Mouse (Mus musculus): Measurements from ENCODE around the gene Slc22a13. TPM values are rescaled to one million over a fixed set of nuclear protein-coding genes. Genes with fewer than 3 reads are reported as not detected.
A peak's percentile ranks its signal among the peaks of the same experiment; 100 is the strongest.

The Slc22a13 gene
- polyA plus RNA-seq, 1 experiment from 2014 or later, result not detected

- WGBS, result 84% methylated on average over 11 of the region's 11 CpGs
- no peak overlapping the region for H3K4me3 ChIP-seq (ENCODE audit: low read length)
- no peak for ATAC-seq (ENCODE audit: low read depth)
- H3K9me3 ChIP-seq (ENCODE audit: control insufficient read depth, low read length), result no peaks in the 10 kb centered on the region
- no peak overlapping the region for H3K9ac ChIP-seq (ENCODE audit: low read length)
- no peaks in the 10 kb centered on the region for H3K27me3 ChIP-seq (ENCODE audit: control insufficient read depth, insufficient read depth, low read depth, low read length)
- no peaks in the 10 kb centered on the region for H3K36me3 ChIP-seq (ENCODE audit: control insufficient read depth, insufficient read depth, low read length)
- H3K4me1 ChIP-seq (replicated peaks; ENCODE audit: control insufficient read depth, insufficient read depth, low read length), result peaks cover 5% of the 10 kb centered on the region
- H3K27ac ChIP-seq (ENCODE audit: low read length), result no peak overlapping the region
- no peak overlapping the region for H3K4me2 ChIP-seq (ENCODE audit: low read depth, low read length)
These were observed 29.6 kb downstream of the Slc22a13 start for GRCm38 (mm10) chr9:119179292-119179691.

- 81% methylated on average over 2 of the region's 2 CpGs for WGBS
- Histone ChIP-seq H3K27me3 (ENCODE audit: control insufficient read depth, insufficient read depth, low read depth, low read length) (no peaks in the 10 kb centered on the region), H3K9ac (ENCODE audit: low read length) (no peak overlapping the region), H3K27ac (ENCODE audit: low read length) (no peak overlapping the region), H3K36me3 (ENCODE audit: control insufficient read depth, insufficient read depth, low read length) (no peaks in the 10 kb centered on the region), H3K4me2 (ENCODE audit: low read depth, low read length) (no peak overlapping the region), H3K4me1 (replicated peaks; ENCODE audit: control insufficient read depth, insufficient read depth, low read length) (no peaks in the 10 kb centered on the region), H3K9me3 (ENCODE audit: control insufficient read depth, low read length) (no peaks in the 10 kb centered on the region), H3K4me3 (ENCODE audit: low read length) (no peak overlapping the region)
- no peak for ATAC-seq (ENCODE audit: low read depth)
These were observed 41.3 kb downstream of the Slc22a13 start for GRCm38 (mm10) chr9:119167608-119168007.

- 87% methylated on average over 6 of the region's 6 CpGs for WGBS
- no peaks in the 10 kb centered on the region for H3K36me3 ChIP-seq (ENCODE audit: control insufficient read depth, insufficient read depth, low read length)
- H3K9ac ChIP-seq (ENCODE audit: low read length), result no peak overlapping the region
- no peaks in the 10 kb centered on the region for H3K27me3 ChIP-seq (ENCODE audit: control insufficient read depth, insufficient read depth, low read depth, low read length)
- H3K4me1 ChIP-seq (replicated peaks; ENCODE audit: control insufficient read depth, insufficient read depth, low read length), result no peaks in the 10 kb centered on the region
- no peaks in the 10 kb centered on the region for H3K9me3 ChIP-seq (ENCODE audit: control insufficient read depth, low read length)
- no peak overlapping the region for H3K4me2 ChIP-seq (ENCODE audit: low read depth, low read length)
- no peak for ATAC-seq (ENCODE audit: low read depth)
- H3K27ac ChIP-seq (ENCODE audit: low read length), result no peak overlapping the region
- H3K4me3 ChIP-seq (ENCODE audit: low read length), result no peak overlapping the region
These were observed 43.4 kb downstream of the Slc22a13 start for GRCm38 (mm10) chr9:119165548-119165947.

GRCm38 (mm10) chr9:119164743-119165142, 44.2 kb downstream of the Slc22a13 start:
- 79% methylated on average over 7 of the region's 7 CpGs for WGBS
- no peak overlapping the region for H3K27ac ChIP-seq (ENCODE audit: low read length)
- no peaks in the 10 kb centered on the region for H3K36me3 ChIP-seq (ENCODE audit: control insufficient read depth, insufficient read depth, low read length)
- no peak overlapping the region for H3K9ac ChIP-seq (ENCODE audit: low read length)
- no peaks in the 10 kb centered on the region for H3K9me3 ChIP-seq (ENCODE audit: control insufficient read depth, low read length)
- H3K4me2 ChIP-seq (ENCODE audit: low read depth, low read length), result no peak overlapping the region
- no peaks in the 10 kb centered on the region for H3K27me3 ChIP-seq (ENCODE audit: control insufficient read depth, insufficient read depth, low read depth, low read length)
- no peaks in the 10 kb centered on the region for H3K4me1 ChIP-seq (replicated peaks; ENCODE audit: control insufficient read depth, insufficient read depth, low read length)
- no peak for ATAC-seq (ENCODE audit: low read depth)
- no peak overlapping the region for H3K4me3 ChIP-seq (ENCODE audit: low read length)

GRCm38 (mm10) chr9:119160689-119161088, 48.2 kb downstream of the Slc22a13 start:
- Histone ChIP-seq H3K4me3 (ENCODE audit: low read length) (no peak overlapping the region), H3K4me2 (ENCODE audit: low read depth, low read length) (no peak overlapping the region), H3K27me3 (ENCODE audit: control insufficient read depth, insufficient read depth, low read depth, low read length) (peaks cover 12% of the 10 kb centered on the region), H3K9me3 (ENCODE audit: control insufficient read depth, low read length) (no peaks in the 10 kb centered on the region), H3K27ac (ENCODE audit: low read length) (no peak overlapping the region), H3K36me3 (ENCODE audit: control insufficient read depth, insufficient read depth, low read length) (no peaks in the 10 kb centered on the region), H3K9ac (ENCODE audit: low read length) (no peak overlapping the region), H3K4me1 (replicated peaks; ENCODE audit: control insufficient read depth, insufficient read depth, low read length) (no peaks in the 10 kb centered on the region)
- ATAC-seq (ENCODE audit: low read depth), result no peak
- 82% methylated on average over 3 of the region's 3 CpGs for WGBS

- Histone ChIP-seq H3K27ac (ENCODE audit: low read length) (no peak within 1 kb of the TSS), H3K9ac (ENCODE audit: low read length) (no peak within 1 kb of the TSS), H3K4me3 (ENCODE audit: low read length) (no peak within 1 kb of the TSS), H3K36me3 (ENCODE audit: control insufficient read depth, insufficient read depth, low read length) (no peaks in the 10 kb centered on the region), H3K4me2 (ENCODE audit: low read depth, low read length) (no peak within 1 kb of the TSS), H3K27me3 (ENCODE audit: control insufficient read depth, insufficient read depth, low read depth, low read length) (peaks cover 14% of the 10 kb centered on the region), H3K4me1 (replicated peaks; ENCODE audit: control insufficient read depth, insufficient read depth, low read length) (no peaks in the 10 kb centered on the region), H3K9me3 (ENCODE audit: control insufficient read depth, low read length) (no peaks in the 10 kb centered on the region)
- no peak for ATAC-seq (ENCODE audit: low read depth)
- 32% methylated on average over 4 of the region's 4 CpGs for WGBS
These were observed 50.0 kb downstream of the Slc22a13 start, which contains the start of gene Gm47289 for GRCm38 (mm10) chr9:119158861-119159260. TSS of gene Gm47289 (plus strand) at chr9:119159161.

- peaks cover 14% of the 10 kb centered on the region for H3K27me3 ChIP-seq (ENCODE audit: control insufficient read depth, insufficient read depth, low read depth, low read length)
- peak within 1 kb of the TSS; percentile 54 for H3K9ac ChIP-seq (ENCODE audit: low read length)
- 2% methylated on average over 54 of the region's 65 CpGs for WGBS
- H3K4me1 ChIP-seq (replicated peaks; ENCODE audit: control insufficient read depth, insufficient read depth, low read length), result no peaks in the 10 kb centered on the region
- ATAC-seq (ENCODE audit: low read depth), result peak; percentile 83
- no peaks in the 10 kb centered on the region for H3K36me3 ChIP-seq (ENCODE audit: control insufficient read depth, insufficient read depth, low read length)
- no peak within 1 kb of the TSS for H3K27ac ChIP-seq (ENCODE audit: low read length)
- no peaks in the 10 kb centered on the region for H3K9me3 ChIP-seq (ENCODE audit: control insufficient read depth, low read length)
- H3K4me3 ChIP-seq (ENCODE audit: low read length), result peak within 1 kb of the TSS; percentile 51
- H3K4me2 ChIP-seq (ENCODE audit: low read depth, low read length), result peak within 1 kb of the TSS; percentile 73
These were observed 52.4 kb downstream of the Slc22a13 start, which contains the start of gene Acaa1b for GRCm38 (mm10) chr9:119156278-119157201. TSS of gene Acaa1b (minus strand) at chr9:119157093.

- H3K4me3 ChIP-seq (ENCODE audit: low read length), result no peak overlapping the region
- H3K4me2 ChIP-seq (ENCODE audit: low read depth, low read length), result no peak overlapping the region
- 0 out of 2 replicates have a peak, but pooled peaks have one; percentile 13 for ATAC-seq (ENCODE audit: low read depth)
- no peak overlapping the region for H3K9ac ChIP-seq (ENCODE audit: low read length)
- H3K27me3 ChIP-seq (ENCODE audit: control insufficient read depth, insufficient read depth, low read depth, low read length), result peaks cover 14% of the 10 kb centered on the region
- H3K36me3 ChIP-seq (ENCODE audit: control insufficient read depth, insufficient read depth, low read length), result no peaks in the 10 kb centered on the region
- no peaks in the 10 kb centered on the region for H3K9me3 ChIP-seq (ENCODE audit: control insufficient read depth, low read length)
- WGBS, result 51% methylated on average over 7 of the region's 7 CpGs
- no peak overlapping the region for H3K27ac ChIP-seq (ENCODE audit: low read length)
- H3K4me1 ChIP-seq (replicated peaks; ENCODE audit: control insufficient read depth, insufficient read depth, low read length), result no peaks in the 10 kb centered on the region
These were observed 53.1 kb downstream of the Slc22a13 start for GRCm38 (mm10) chr9:119155826-119156225.

GRCm38 (mm10) chr9:119155416-119155815, 53.5 kb downstream of the Slc22a13 start:
- H3K9ac ChIP-seq (ENCODE audit: low read length), result no peak overlapping the region
- 74% methylated on average over 8 of the region's 8 CpGs for WGBS
- no peak overlapping the region for H3K4me3 ChIP-seq (ENCODE audit: low read length)
- no peaks in the 10 kb centered on the region for H3K9me3 ChIP-seq (ENCODE audit: control insufficient read depth, low read length)
- no peaks in the 10 kb centered on the region for H3K36me3 ChIP-seq (ENCODE audit: control insufficient read depth, insufficient read depth, low read length)
- ATAC-seq (ENCODE audit: low read depth), result no peak
- no peak overlapping the region for H3K4me2 ChIP-seq (ENCODE audit: low read depth, low read length)
- peaks cover 14% of the 10 kb centered on the region for H3K27me3 ChIP-seq (ENCODE audit: control insufficient read depth, insufficient read depth, low read depth, low read length)
- H3K4me1 ChIP-seq (replicated peaks; ENCODE audit: control insufficient read depth, insufficient read depth, low read length), result no peaks in the 10 kb centered on the region
- H3K27ac ChIP-seq (ENCODE audit: low read length), result no peak overlapping the region

Measured in lung, embryonic 16.5 days (tissue).